Mouse (Mus musculus) liver, adult 2 months (tissue): ENCODE measurements around the gene Siglecg.

Experiments
- CTCF ChIP-seq: fragments of 200-500 bp; IDR thresholded peaks from 2 replicates; pipeline ENCODE4 v1.5.1; 2011; ENCODE audit warnings: low read depth, low read length, control low read depth
- POLR2A ChIP-seq: fragments of 200-500 bp; IDR thresholded peaks from 2 replicates; pipeline ENCODE4 v1.6.1; 2011; ENCODE audit warnings: low read length, control low read depth; ENCODE audit not compliant: insufficient read depth; ENCODE audit errors: extremely low read depth

DNA sequence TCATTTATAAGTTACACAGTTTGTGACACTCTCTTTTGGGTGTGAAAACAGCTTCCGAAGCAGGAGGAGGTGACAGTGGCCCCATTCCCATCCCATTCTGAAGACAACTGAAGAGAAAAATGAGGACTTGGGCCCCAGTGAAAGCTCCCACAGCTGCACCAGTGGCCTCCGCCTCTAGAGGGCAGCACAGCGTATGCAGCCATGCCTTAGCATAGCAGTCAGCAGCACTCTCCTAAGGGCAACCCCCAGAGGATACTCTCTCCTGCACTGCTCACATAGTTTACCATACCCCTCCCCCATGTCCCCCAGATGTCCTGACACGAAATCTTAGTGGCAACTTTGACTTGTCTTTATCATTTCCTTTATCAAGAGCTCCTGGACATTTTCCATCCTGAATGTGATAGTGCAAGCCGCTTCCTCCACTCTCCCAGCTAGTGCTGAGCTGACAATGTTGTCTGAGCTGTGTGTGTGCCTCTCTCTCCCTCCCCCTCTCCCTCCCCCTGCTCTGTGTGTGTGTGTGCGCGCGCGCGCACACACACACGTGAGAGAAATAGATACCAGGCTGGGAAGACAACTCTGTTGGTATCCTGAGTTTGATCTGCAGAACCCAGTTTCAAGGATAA is 15.1 kb downstream of the Siglecg start:
- TF ChIP-seq POLR2A (no peak), CTCF (peak; percentile 99)
